Mouse (Mus musculus) bone marrow, adult 2 months (tissue): ENCODE data around the gene Msgn1. TPM values are rescaled to one million over a fixed set of nuclear protein-coding genes. Genes with fewer than 3 reads are reported as not detected.

ENCODE experiments used
- H3K27ac ChIP-seq: fragments of 200-500 bp; 2 replicates; pipeline ENCODE4 v1.5.1; 2012; ENCODE audit warnings: low read depth, mild to moderate bottlenecking, control low read depth, inconsistent platforms, low read length; ENCODE audit not compliant: control insufficient read depth, poor library complexity, insufficient read depth
- H3K4me1 ChIP-seq: fragments of 200-500 bp; 2 replicates; pipeline ENCODE4 v1.6.1; 2011; ENCODE audit warnings: low read length; ENCODE audit not compliant: control insufficient read depth, insufficient read depth
- H3K4me3 ChIP-seq: fragments of 200-500 bp; replicated peaks from 2 replicates; pipeline ENCODE3; 2011; ENCODE audit warnings: mild to moderate bottlenecking, low read depth, low read length, control low read depth; ENCODE audit not compliant: control insufficient read depth
- CTCF ChIP-seq: fragments of 200-500 bp; IDR thresholded peaks from 2 replicates; pipeline ENCODE4 v1.5.1; 2011; ENCODE audit warnings: low read length, control low read depth; ENCODE audit not compliant: control insufficient read depth, insufficient read depth
- POLR2A ChIP-seq: fragments of 200-500 bp; IDR thresholded peaks from 2 replicates; pipeline ENCODE4 v1.6.1; 2011; ENCODE audit warnings: low read depth, mild to moderate bottlenecking, control low read depth, low read length, borderline replicate concordance; ENCODE audit not compliant: control insufficient read depth
- WGBS: fragments of 180-500 bp; shearing (Covaris S2); methylation state at CpG from one replicate; pipeline ENCODE4 v1.1.7; 2018; 5-methylcytosine and 5-hydroxymethylcytosine counted together
- polyA plus RNA-seq: library from polyadenylated mRNA; stranded (reverse); fragments of >200 nt; gene quantifications from 2 replicates; pipeline ENCODE4 v1.2.4, GENCODE M21; 2011; ENCODE audit warnings: low replicate concordance; ENCODE audit not compliant: missing spikeins, insufficient read depth, insufficient read length

Gene Msgn1
- polyA plus RNA-seq, 1 experiment = not detected

DNA sequence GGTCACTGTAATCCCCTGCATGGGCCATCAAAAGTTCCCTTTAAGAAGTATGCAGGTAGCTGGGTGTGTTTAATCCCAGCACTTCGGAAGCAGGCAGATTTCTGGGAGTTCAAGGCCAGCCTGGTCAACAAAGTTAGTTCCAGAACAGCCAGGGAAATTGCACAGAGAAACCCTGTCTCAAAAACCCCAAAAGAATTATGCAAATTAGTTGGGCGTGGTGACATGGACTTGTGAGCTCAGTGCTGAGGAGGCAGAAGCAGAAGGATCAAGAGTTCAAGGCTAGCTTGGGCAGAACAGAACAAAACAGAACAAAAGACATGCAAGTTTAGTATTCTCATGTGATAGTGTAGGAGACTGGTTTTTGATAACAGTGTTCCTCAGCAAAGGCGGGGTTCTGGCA lies 13.8 kb upstream of the Msgn1 start:
- no peak overlapping the region for H3K4me3 ChIP-seq
- H3K27ac ChIP-seq = no peak overlapping the region
- WGBS = 66% methylated on average over 3 of the region's 3 CpGs
- no peaks in the 10 kb centered on the region for H3K4me1 ChIP-seq
- no peak for TF ChIP-seq POLR2A
- TF ChIP-seq CTCF = no peak

DNA sequence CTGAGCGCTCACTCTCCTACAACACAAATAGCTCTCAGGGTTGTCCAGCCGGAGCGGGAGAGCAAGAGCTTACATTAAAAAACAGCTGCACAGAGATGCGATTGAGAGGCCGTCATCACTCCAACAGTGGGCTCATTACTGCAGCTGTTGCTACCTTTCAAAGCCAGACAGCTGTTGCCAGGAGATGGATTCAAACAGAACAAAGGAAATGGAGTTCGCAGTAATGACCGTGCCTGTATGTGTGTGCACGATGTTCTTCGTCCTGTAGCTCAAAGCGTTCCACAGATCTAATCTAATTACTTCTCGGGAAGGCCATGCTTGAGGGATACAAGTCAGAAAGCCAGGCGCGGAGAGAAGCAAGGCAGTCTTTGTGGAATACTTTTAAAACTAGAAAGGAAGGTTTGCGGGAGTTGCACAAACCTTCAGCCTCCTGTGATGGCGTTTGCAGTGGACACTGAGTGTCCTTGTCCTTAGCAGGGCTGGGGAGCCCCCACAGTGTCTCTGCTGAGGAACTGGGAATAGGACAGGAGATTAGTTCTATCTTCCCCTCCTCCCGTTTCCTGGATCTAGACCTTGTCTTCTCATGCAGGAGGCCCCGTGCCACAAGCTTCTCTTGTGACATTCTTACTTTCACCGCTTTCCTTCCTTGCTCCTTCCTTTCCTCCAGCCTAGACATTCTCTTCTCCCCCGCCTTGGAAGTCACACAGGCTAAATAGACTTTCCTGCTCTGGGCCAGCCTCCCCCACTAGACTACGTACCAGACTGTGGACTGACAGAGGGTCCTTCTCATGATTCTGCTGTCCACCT lies 13.0 kb upstream of the Msgn1 start:
- Histone ChIP-seq H3K27ac (no peak overlapping the region), H3K4me1 (no peaks in the 10 kb centered on the region), H3K4me3 (no peak overlapping the region)
- 78% methylated on average over 20 of the region's 20 CpGs for WGBS
- TF ChIP-seq POLR2A (no peak), CTCF (no peak)

DNA sequence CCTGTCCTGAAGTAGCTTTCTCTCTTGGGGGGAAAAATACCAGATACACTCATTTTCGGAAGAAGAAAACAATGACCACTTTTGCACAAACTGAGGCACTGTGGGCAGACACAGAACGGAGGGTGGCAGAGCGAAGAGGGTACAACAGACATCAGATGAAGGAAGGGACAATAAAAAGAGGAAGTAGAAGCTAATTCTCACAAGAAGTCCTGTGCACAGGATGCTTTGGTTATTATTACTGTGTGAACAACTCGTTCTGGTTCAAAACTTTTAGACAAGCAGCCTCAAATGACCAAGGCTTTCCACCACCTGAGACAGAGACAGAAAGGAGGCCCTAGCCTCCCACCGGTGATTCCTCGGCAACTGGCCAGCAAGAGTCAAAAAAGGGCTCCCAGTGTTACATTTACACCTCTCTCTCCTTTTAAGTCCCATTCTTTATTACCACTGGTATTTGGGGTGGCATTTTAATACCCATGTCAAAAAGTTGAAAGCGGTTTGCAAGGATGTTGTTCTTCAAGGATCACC lies 9.0 kb upstream of the Msgn1 start:
- peak overlapping the region; percentile 49; the same call in 1 of the 2 replicates for H3K27ac ChIP-seq
- no peak overlapping the region for H3K4me3 ChIP-seq
- H3K4me1 ChIP-seq = peaks cover 1% of the 10 kb centered on the region; the same call in 1 of the 2 replicates
- TF ChIP-seq POLR2A = no peak
- TF ChIP-seq CTCF = no peak
- 19% methylated on average over 7 of the region's 7 CpGs for WGBS

DNA sequence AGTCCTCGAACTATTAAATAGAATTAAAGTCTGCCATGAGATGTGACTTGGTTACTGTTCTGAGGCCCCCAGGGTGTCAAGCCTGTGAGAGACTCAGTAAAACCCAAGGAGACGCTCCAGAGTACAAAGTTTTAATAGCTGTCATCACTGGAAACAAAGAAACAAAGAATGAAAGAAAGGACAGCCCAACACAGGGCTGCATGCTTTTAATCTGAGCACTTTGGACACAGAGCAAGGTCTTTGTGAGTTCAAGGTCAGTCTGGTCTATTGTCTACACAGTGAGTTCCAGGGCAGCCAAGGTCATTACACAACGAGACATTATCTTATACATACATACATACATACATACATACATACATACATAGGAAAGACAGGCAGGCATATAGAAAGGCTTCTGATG lies 7.7 kb upstream of the Msgn1 start:
- TF ChIP-seq POLR2A (no peak), CTCF (no peak)
- Histone ChIP-seq H3K27ac (no peak overlapping the region), H3K4me1 (peaks cover 1% of the 10 kb centered on the region; the same call in 1 of the 2 replicates), H3K4me3 (no peak overlapping the region)
- 71% methylated on average over 3 of the region's 3 CpGs for whole genome bisulfite sequencing

DNA sequence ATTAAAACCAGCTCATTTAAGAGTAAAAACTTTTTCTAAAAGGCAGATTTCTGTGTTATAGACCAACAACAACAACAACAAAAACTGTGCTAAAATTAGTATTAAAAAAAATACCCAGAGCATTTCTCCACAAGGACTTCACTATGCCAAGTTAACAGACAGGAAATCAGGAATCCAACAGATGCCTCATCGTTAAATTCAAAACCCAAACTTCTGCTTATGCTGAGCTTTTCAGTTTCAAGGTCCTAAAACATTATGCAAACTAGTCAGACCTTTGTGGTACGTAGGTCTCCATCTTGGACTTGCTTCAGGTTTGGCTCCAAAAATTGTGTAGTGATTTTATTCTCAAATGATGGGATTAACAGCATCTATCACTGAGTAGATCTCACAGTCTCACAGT lies 6.8 kb upstream of the Msgn1 start:
- no peak overlapping the region for H3K4me3 ChIP-seq
- WGBS = 26% methylated on average over 2 of the region's 2 CpGs
- TF ChIP-seq POLR2A (no peak), CTCF (no peak)
- peaks cover 1% of the 10 kb centered on the region; the same call in 1 of the 2 replicates for H3K4me1 ChIP-seq
- no peak overlapping the region for H3K27ac ChIP-seq

DNA sequence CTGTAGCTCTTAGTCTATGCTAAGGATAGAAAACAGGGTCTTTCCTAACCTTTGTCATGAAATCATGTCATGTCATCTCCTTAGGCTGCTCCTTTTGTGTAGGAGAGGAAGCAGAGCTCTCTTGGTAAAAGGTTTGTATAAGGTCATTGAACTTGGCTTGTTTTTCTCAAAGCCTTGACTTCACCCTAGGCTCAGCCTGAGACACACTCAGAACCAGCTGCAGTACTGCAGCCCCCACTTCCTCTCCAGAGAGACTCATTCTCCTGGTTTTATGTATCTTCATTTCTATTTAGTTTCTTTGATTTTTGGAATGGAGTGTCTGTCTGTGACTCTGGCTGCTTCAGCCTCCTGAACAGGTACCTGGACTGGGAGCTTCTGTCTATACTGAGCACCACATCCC lies 6.0 kb upstream of the Msgn1 start:
- no peak for TF ChIP-seq CTCF
- no peak overlapping the region for H3K27ac ChIP-seq

DNA sequence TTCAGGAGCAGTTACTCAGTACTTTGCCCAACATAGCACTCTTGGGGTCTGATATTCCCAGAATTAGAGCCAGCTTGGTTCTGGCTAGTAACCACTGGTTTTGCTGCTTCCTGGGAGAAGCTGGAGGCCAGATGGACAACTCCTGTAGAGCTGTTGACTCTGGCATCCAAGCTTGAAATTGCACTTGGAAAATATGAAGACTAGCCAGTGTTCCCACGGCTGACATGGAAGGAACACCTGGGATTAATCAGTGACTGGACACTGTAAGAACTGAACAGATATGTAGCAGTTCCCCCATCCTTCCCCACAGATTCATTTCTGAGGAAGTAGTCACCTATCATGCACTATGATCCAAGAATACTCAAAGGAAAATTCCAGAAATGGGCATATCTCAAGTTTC lies 4.1 kb upstream of the Msgn1 start:
- TF ChIP-seq POLR2A = no peak
- TF ChIP-seq CTCF = no peak
- whole genome bisulfite sequencing = 68% methylated on average over 1 of the region's 1 CpGs
- peaks cover 1% of the 10 kb centered on the region; the same call in 1 of the 2 replicates for H3K4me1 ChIP-seq

More for the DNA sequence above, 6.0 kb upstream of the Msgn1 start:
- peaks cover 1% of the 10 kb centered on the region; the same call in 1 of the 2 replicates for H3K4me1 ChIP-seq
- H3K4me3 ChIP-seq = no peak overlapping the region

DNA sequence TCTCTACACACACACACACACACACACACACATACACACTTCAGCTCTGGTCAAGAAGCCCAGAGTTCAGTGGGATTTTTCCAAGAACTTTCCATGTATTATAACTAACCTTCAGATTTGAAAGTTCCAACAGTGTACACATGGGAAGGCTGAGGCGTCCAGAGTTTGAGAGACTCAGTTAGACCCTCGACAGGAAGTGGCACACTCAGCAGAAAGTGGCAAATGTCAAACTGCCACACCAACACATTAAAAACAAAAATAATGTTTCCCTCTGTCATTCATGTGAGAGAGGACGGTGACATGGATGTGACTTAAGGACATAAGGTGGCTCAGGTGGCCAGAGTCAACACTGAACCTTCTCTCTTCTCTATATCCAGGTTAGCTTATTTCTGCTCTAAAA lies 1.6 kb upstream of the Msgn1 start:
- H3K4me1 ChIP-seq = peaks cover 1% of the 10 kb centered on the region; the same call in 1 of the 2 replicates
- WGBS = 11% methylated on average over 3 of the region's 3 CpGs

More for the DNA sequence above, 4.1 kb upstream of the Msgn1 start:
- no peak overlapping the region for H3K27ac ChIP-seq
- no peak overlapping the region for H3K4me3 ChIP-seq

DNA sequence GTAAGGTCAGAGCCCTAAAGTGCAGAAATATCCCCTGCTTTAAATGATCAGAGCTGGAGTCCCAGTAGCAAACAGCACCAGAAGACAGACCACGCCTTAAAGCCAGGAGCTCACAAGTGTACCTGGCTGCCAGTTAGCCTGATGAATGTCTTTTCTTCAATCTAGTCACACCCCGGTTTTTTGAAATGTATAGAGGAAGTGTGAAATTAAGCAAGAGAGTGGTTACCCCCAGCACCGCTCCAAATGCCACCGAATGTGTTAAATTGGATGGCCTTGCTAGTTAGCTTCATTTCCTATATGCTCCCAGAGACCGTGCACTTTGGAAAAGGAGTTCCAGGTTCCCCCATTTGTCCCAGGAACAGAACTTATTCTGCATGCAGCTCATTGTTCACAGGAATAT lies 864 bp upstream of the Msgn1 start:
- Histone ChIP-seq H3K4me3 (no peak overlapping the region), H3K4me1 (no peaks in the 10 kb centered on the region; the same call in 1 of the 2 replicates)
- WGBS = 10% methylated on average over 5 of the region's 5 CpGs

More for the DNA sequence above, 1.6 kb upstream of the Msgn1 start:
- Histone ChIP-seq H3K4me3 (no peak overlapping the region), H3K27ac (no peak overlapping the region)
- TF ChIP-seq POLR2A (no peak), CTCF (no peak)

More for the DNA sequence above, 864 bp upstream of the Msgn1 start:
- TF ChIP-seq CTCF (no peak), POLR2A (no peak)
- H3K27ac ChIP-seq = no peak overlapping the region
